Mouse (Mus musculus) heart, postnatal 0 days (tissue): ENCODE data around the gene Arap1. TPM values are rescaled to one million over a fixed set of nuclear protein-coding genes. Genes with fewer than 3 reads are reported as not detected.

Experiments used
- ATAC-seq: fragments of 200-750 bp; cut with Nextera tagmentation; 2 replicates; pipeline ENCODE4 v1.8.0; 2017; ENCODE audit warnings: low read depth, moderate number of reproducible peaks, moderate library complexity; ENCODE audit not compliant: insufficient read depth
- DNase-seq: peaks from one replicate; pipeline ENCODE4 v3.0.0-alpha.2; 2016; ENCODE audit warnings: low spot score
- H3K27ac ChIP-seq: fragments of 300-500 bp; sonication (generic); 2 replicates; pipeline ENCODE4 v1.5.1; 2014; ENCODE audit warnings: low read depth, mild to moderate bottlenecking
- H3K27me3 ChIP-seq: fragments of 300-500 bp; sonication (generic); 2 replicates; pipeline ENCODE4 v1.6.1; 2014; ENCODE audit warnings: low read length, mixed read lengths; ENCODE audit not compliant: control insufficient read depth, insufficient read depth
- H3K36me3 ChIP-seq: fragments of 300-500 bp; sonication (generic); replicated peaks from 2 replicates; pipeline ENCODE4 v1.6.1; 2014; ENCODE audit warnings: low read length, mixed read lengths; ENCODE audit not compliant: control insufficient read depth, insufficient read depth
- H3K4me1 ChIP-seq: fragments of 300-500 bp; sonication (generic); 2 replicates; pipeline ENCODE4 v1.6.1; 2014; ENCODE audit warnings: antibody characterized with exemption; ENCODE audit not compliant: control insufficient read depth, insufficient read depth
- H3K4me2 ChIP-seq: fragments of 300-500 bp; sonication (generic); 2 replicates; pipeline ENCODE4 v1.6.1; 2014; ENCODE audit warnings: low read depth, mild to moderate bottlenecking, low read length, moderate library complexity
- H3K4me3 ChIP-seq: fragments of 300-500 bp; sonication (generic); 2 replicates; pipeline ENCODE4 v1.5.1; 2014; ENCODE audit warnings: low read depth, low read length
- H3K9ac ChIP-seq: fragments of 300-500 bp; sonication (generic); replicated peaks from 2 replicates; pipeline ENCODE4 v1.6.1; 2014; ENCODE audit warnings: low read depth, low read length, mixed read lengths
- H3K9me3 ChIP-seq: fragments of 300-500 bp; sonication (generic); replicated peaks from 2 replicates; pipeline ENCODE4 v1.6.1; 2016; ENCODE audit warnings: low read length; ENCODE audit not compliant: control insufficient read depth
- CTCF ChIP-seq: IDR thresholded peaks from 2 replicates; pipeline ENCODE4 v1.5.1; 2016; ENCODE audit warnings: antibody characterized with exemption, control low read depth, low read depth
- EP300 ChIP-seq: IDR thresholded peaks from 2 replicates; pipeline ENCODE4 v1.6.1; 2016; ENCODE audit warnings: antibody characterized with exemption, low read depth
- WGBS: fragments of 180-500 bp; shearing (Covaris S2); extraction: QIAGEN DNeasy Blood & Tissue Kit; methylation state at CpG from one replicate; pipeline ENCODE4 v1.1.7; 2014; 5-methylcytosine and 5-hydroxymethylcytosine counted together
- polyA plus RNA-seq: library from polyadenylated mRNA; unstranded; fragments of >200 nt; fragmentation: Nextera tagmentation; extraction: Ambion mirVana; gene quantifications from 2 replicates; pipeline ENCODE4 v1.2.1, GENCODE M21; 2015
- total RNA-seq: library from RNA; depleted of rRNA; stranded (reverse); fragments of >200 nt; gene quantifications from 2 replicates; pipeline ENCODE4 v1.2.3, GENCODE M21; 2014; ENCODE audit warnings: low replicate concordance

Gene Arap1
- total and polyA plus RNA-seq, 2 experiments from 2014 or later = 18.6 to 101 TPM

- 5% methylated on average over 27 of the region's 27 CpGs for WGBS
Measured at GRCm38 (mm10) chr7:101419013-101419770, 71.3 kb downstream of the Arap1 start.

GRCm38 (mm10) chr7:101421529-101421928, 73.7 kb downstream of the Arap1 start, which contains the start of gene Pde2a:
Pde2a (plus strand) TSS chr7:101421691.
- Histone ChIP-seq H3K9me3 (no peaks in the 10 kb centered on the region), H3K36me3 (no peaks in the 10 kb centered on the region), H3K27ac (no peak within 1 kb of the TSS), H3K4me1 (no peaks in the 10 kb centered on the region), H3K4me3 (no peak within 1 kb of the TSS), H3K9ac (no peak within 1 kb of the TSS), H3K27me3 (peaks cover 41% of the 10 kb centered on the region), H3K4me2 (no peak within 1 kb of the TSS)
- no peak for ATAC-seq
- DNase-seq = no peak
- TF ChIP-seq EP300 (no peak), CTCF (no peak)
- 19% methylated on average over 6 of the region's 6 CpGs for WGBS

More at GRCm38 (mm10) chr7:101419013-101419770, 71.3 kb downstream of the Arap1 start:
- peaks cover 41% of the 10 kb centered on the region for H3K27me3 ChIP-seq
- H3K36me3 ChIP-seq = no peaks in the 10 kb centered on the region
- TF ChIP-seq EP300 (no peak), CTCF (no peak)
- no peak overlapping the region for H3K4me2 ChIP-seq
- ATAC-seq (no peak), DNase-seq (no peak)
- no peak overlapping the region for H3K9ac ChIP-seq
- H3K4me1 ChIP-seq = peaks cover 11% of the 10 kb centered on the region
- no peak overlapping the region for H3K27ac ChIP-seq
- no peak overlapping the region for H3K4me3 ChIP-seq
- no peaks in the 10 kb centered on the region for H3K9me3 ChIP-seq

GRCm38 (mm10) chr7:101422069-101422468, 74.2 kb downstream of the Arap1 start:
- Histone ChIP-seq H3K4me1 (no peaks in the 10 kb centered on the region), H3K9ac (no peak overlapping the region), H3K36me3 (no peaks in the 10 kb centered on the region), H3K27ac (no peak overlapping the region), H3K4me3 (no peak overlapping the region), H3K27me3 (peaks cover 45% of the 10 kb centered on the region), H3K4me2 (no peak overlapping the region), H3K9me3 (no peaks in the 10 kb centered on the region)
- TF ChIP-seq CTCF (no peak), EP300 (no peak)
- 36% methylated on average over 3 of the region's 3 CpGs for WGBS
- peak; percentile 51 for DNase-seq
- 0 out of 2 replicates have a peak, but pooled peaks have one; percentile 25 for ATAC-seq

- no peak for TF ChIP-seq CTCF
- no peak for TF ChIP-seq EP300
- Histone ChIP-seq H3K36me3 (no peaks in the 10 kb centered on the region), H3K4me3 (no peak overlapping the region), H3K4me2 (no peak overlapping the region), H3K9ac (no peak overlapping the region), H3K4me1 (no peaks in the 10 kb centered on the region), H3K27me3 (peaks cover 44% of the 10 kb centered on the region), H3K27ac (no peak overlapping the region), H3K9me3 (no peaks in the 10 kb centered on the region)
- ATAC-seq = no peak
- WGBS = 86% methylated on average over 8 of the region's 8 CpGs
- no peak for DNase-seq
Measured at GRCm38 (mm10) chr7:101422646-101423045, 74.8 kb downstream of the Arap1 start.

GRCm38 (mm10) chr7:101423970-101424369, 76.1 kb downstream of the Arap1 start:
- no peaks in the 10 kb centered on the region for H3K9me3 ChIP-seq
- H3K36me3 ChIP-seq = no peaks in the 10 kb centered on the region
- no peaks in the 10 kb centered on the region for H3K4me1 ChIP-seq
- TF ChIP-seq EP300 = no peak
- no peak for TF ChIP-seq CTCF
- no peak overlapping the region for H3K9ac ChIP-seq
- ATAC-seq = no peak
- H3K4me3 ChIP-seq = no peak overlapping the region
- H3K4me2 ChIP-seq = no peak overlapping the region
- no peak overlapping the region for H3K27ac ChIP-seq
- DNase-seq = no peak
- 50% methylated on average over 6 of the region's 6 CpGs for WGBS
- peaks cover 36% of the 10 kb centered on the region for H3K27me3 ChIP-seq
